Mouse (Mus musculus): ENCODE data around the gene Zfp467.

Zfp467 gene

GRCm38 (mm10) chr6:48439654-48440053 lies 6.0 kb downstream of the Zfp467 start:
- no peak for DNase-seq

- DNase-seq, result no peak
These were observed 7.0 kb downstream of the Zfp467 start for GRCm38 (mm10) chr6:48438475-48439125.

GRCm38 (mm10) chr6:48437679-48438376 lies 7.8 kb downstream of the Zfp467 start:
- DNase-seq, result no peak

- DNase-seq, result no peak
These were observed 9.8 kb downstream of the Zfp467 start for GRCm38 (mm10) chr6:48435706-48436349.

- DNase-seq, result no peak
These were observed 10.5 kb downstream of the Zfp467 start for GRCm38 (mm10) chr6:48435111-48435510.

GRCm38 (mm10) chr6:48434651-48435050 lies 11.0 kb downstream of the Zfp467 start:
- DNase-seq, result no peak

- DNase-seq, result no peak
These were observed 12.5 kb downstream of the Zfp467 start for GRCm38 (mm10) chr6:48432893-48433816.

- no peak for DNase-seq
These were observed 14.9 kb downstream of the Zfp467 start for GRCm38 (mm10) chr6:48430748-48431147.

- DNase-seq, result peak; percentile 47
These were observed 16.7 kb downstream of the Zfp467 start for GRCm38 (mm10) chr6:48428769-48429557.

GRCm38 (mm10) chr6:48426956-48427355 lies 18.7 kb downstream of the Zfp467 start:
- DNase-seq, result no peak

GRCm38 (mm10) chr6:48424074-48424473 lies 21.6 kb downstream of the Zfp467 start:
- no peak for DNase-seq

- DNase-seq, result peak; percentile 75
These were observed 22.3 kb downstream of the Zfp467 start for GRCm38 (mm10) chr6:48423336-48423735.

- no peak for DNase-seq
These were observed 25.0 kb downstream of the Zfp467 start for GRCm38 (mm10) chr6:48420647-48421046.

GRCm38 (mm10) chr6:48416486-48416885 lies 29.1 kb downstream of the Zfp467 start:
- DNase-seq, result no peak

GRCm38 (mm10) chr6:48415636-48416035 lies 30.0 kb downstream of the Zfp467 start:
- DNase-seq, result no peak

- no peak for DNase-seq
These were observed 30.7 kb downstream of the Zfp467 start for GRCm38 (mm10) chr6:48414886-48415285.

- no peak for DNase-seq
These were observed 32.5 kb downstream of the Zfp467 start for GRCm38 (mm10) chr6:48413081-48413480.

GRCm38 (mm10) chr6:48412662-48413061 lies 33.0 kb downstream of the Zfp467 start:
- DNase-seq, result no peak

- peak; percentile 31 for DNase-seq
These were observed 33.5 kb downstream of the Zfp467 start for GRCm38 (mm10) chr6:48412147-48412546.

GRCm38 (mm10) chr6:48411193-48412092 lies 34.2 kb downstream of the Zfp467 start:
- peak; percentile 34 for DNase-seq

GRCm38 (mm10) chr6:48410551-48410950 lies 35.1 kb downstream of the Zfp467 start:
- peak; percentile 2 for DNase-seq

Measured in cerebellum, adult 11 months (tissue).